Mouse (Mus musculus) embryonic facial prominence, embryonic 15.5 days (tissue): ENCODE measurements at regions not wholly inside any gene's neighbourhood (a gene's known extent, or its start where the extent isn't known, plus 50 kb on each side); places are given as distances from the start of the nearest gene placed in this dataset.
A peak's percentile ranks its signal among the peaks of the same experiment; 100 is the strongest.

Source experiments
- ATAC-seq: fragments of 200-750 bp; cut with Nextera tagmentation; 2 replicates; pipeline ENCODE4 v1.8.0; 2017; ENCODE audit warnings: low read depth, moderate TSS enrichment; ENCODE audit not compliant: insufficient number of reproducible peaks, low FRiP score, low TSS enrichment
- H3K27ac ChIP-seq: fragments of 300-500 bp; sonication (generic); replicated peaks from 2 replicates; pipeline ENCODE4 v1.5.1; 2015; ENCODE audit warnings: mild to moderate bottlenecking, inconsistent platforms
- H3K27me3 ChIP-seq: fragments of 300-500 bp; sonication (generic); 2 replicates; pipeline ENCODE4 v1.6.1; 2015; ENCODE audit warnings: inconsistent platforms
- H3K36me3 ChIP-seq: fragments of 300-500 bp; sonication (generic); 2 replicates; pipeline ENCODE4 v1.6.1; 2015; ENCODE audit warnings: mild to moderate bottlenecking, inconsistent platforms
- H3K4me1 ChIP-seq: fragments of 300-500 bp; sonication (generic); 2 replicates; pipeline ENCODE4 v1.6.1; 2015; ENCODE audit warnings: inconsistent platforms
- H3K4me2 ChIP-seq: fragments of 300-500 bp; sonication (generic); replicated peaks from 2 replicates; pipeline ENCODE4 v1.6.1; 2015; ENCODE audit warnings: mild to moderate bottlenecking, inconsistent platforms
- H3K4me3 ChIP-seq: fragments of 300-500 bp; sonication (generic); replicated peaks from 2 replicates; pipeline ENCODE4 v1.5.1; 2015; ENCODE audit warnings: mild to moderate bottlenecking, inconsistent platforms
- H3K9ac ChIP-seq: fragments of 300-500 bp; sonication (generic); 2 replicates; pipeline ENCODE4 v1.6.1; 2015; ENCODE audit warnings: inconsistent platforms
- H3K9me3 ChIP-seq: fragments of 300-500 bp; sonication (generic); replicated peaks from 2 replicates; pipeline ENCODE4 v1.6.1; 2016; ENCODE audit warnings: inconsistent platforms
- WGBS: fragments of 180-500 bp; shearing (Covaris S2); methylation state at CpG from one replicate; pipeline ENCODE4 v1.1.7; 2015; 5-methylcytosine and 5-hydroxymethylcytosine counted together

GRCm38 (mm10) chr12:33715997-33716396 is 212.2 kb upstream of the Ferd3l start:
- 68% methylated on average over 2 of the region's 2 CpGs for WGBS
- H3K9me3 ChIP-seq: no peaks in the 10 kb centered on the region
- no peaks in the 10 kb centered on the region for H3K27me3 ChIP-seq
- H3K9ac ChIP-seq: no peak overlapping the region
- ATAC-seq: no peak
- peaks cover 7% of the 10 kb centered on the region; the same call in 1 of the 2 replicates for H3K4me1 ChIP-seq
- H3K4me3 ChIP-seq: no peak overlapping the region
- no peak overlapping the region for H3K27ac ChIP-seq
- no peaks in the 10 kb centered on the region for H3K36me3 ChIP-seq
- no peak overlapping the region for H3K4me2 ChIP-seq

- no peak overlapping the region for H3K27ac ChIP-seq
- peaks cover 7% of the 10 kb centered on the region; the same call in 1 of the 2 replicates for H3K4me1 ChIP-seq
- H3K4me2 ChIP-seq: no peak overlapping the region
- no peak for ATAC-seq
- H3K9me3 ChIP-seq: no peaks in the 10 kb centered on the region
- H3K36me3 ChIP-seq: no peaks in the 10 kb centered on the region
- H3K9ac ChIP-seq: no peak overlapping the region
- H3K27me3 ChIP-seq: no peaks in the 10 kb centered on the region
- H3K4me3 ChIP-seq: no peak overlapping the region
- 35% methylated on average over 4 of the region's 4 CpGs for WGBS
Measured at GRCm38 (mm10) chr12:33717053-33717452, 211.2 kb upstream of the Ferd3l start.

GRCm38 (mm10) chr12:33717601-33718260 is 210.5 kb upstream of the Ferd3l start:
- Histone ChIP-seq H3K9ac (no peak overlapping the region), H3K4me3 (no peak overlapping the region), H3K9me3 (no peaks in the 10 kb centered on the region), H3K27ac (no peak overlapping the region), H3K36me3 (no peaks in the 10 kb centered on the region), H3K4me1 (peaks cover 7% of the 10 kb centered on the region; the same call in 1 of the 2 replicates), H3K4me2 (peak overlapping the region; percentile 31), H3K27me3 (no peaks in the 10 kb centered on the region)
- no peak for ATAC-seq
- 23% methylated on average over 14 of the region's 14 CpGs for WGBS

GRCm38 (mm10) chr12:33719063-33719462 is 209.2 kb upstream of the Ferd3l start:
- H3K36me3 ChIP-seq: no peaks in the 10 kb centered on the region
- no peak overlapping the region for H3K4me3 ChIP-seq
- H3K4me2 ChIP-seq: no peak overlapping the region
- 44% methylated on average over 7 of the region's 7 CpGs for WGBS
- H3K27me3 ChIP-seq: no peaks in the 10 kb centered on the region
- H3K9ac ChIP-seq: no peak overlapping the region
- no peak for ATAC-seq
- H3K4me1 ChIP-seq: peaks cover 7% of the 10 kb centered on the region; the same call in 1 of the 2 replicates
- no peak overlapping the region for H3K27ac ChIP-seq
- H3K9me3 ChIP-seq: no peaks in the 10 kb centered on the region

- Histone ChIP-seq H3K4me2 (no peak overlapping the region), H3K27ac (no peak overlapping the region), H3K9ac (no peak overlapping the region), H3K9me3 (no peaks in the 10 kb centered on the region), H3K4me3 (no peak overlapping the region), H3K4me1 (no peaks in the 10 kb centered on the region), H3K36me3 (no peaks in the 10 kb centered on the region), H3K27me3 (no peaks in the 10 kb centered on the region)
- no peak for ATAC-seq
- 13% methylated on average over 4 of the region's 4 CpGs for WGBS
Measured at GRCm38 (mm10) chr12:33731937-33732336, 196.3 kb upstream of the Ferd3l start.

GRCm38 (mm10) chr12:33775563-33776468 is 152.4 kb upstream of the Ferd3l start:
- no peak overlapping the region for H3K4me3 ChIP-seq
- no peaks in the 10 kb centered on the region for H3K36me3 ChIP-seq
- H3K9me3 ChIP-seq: no peaks in the 10 kb centered on the region
- no peaks in the 10 kb centered on the region for H3K27me3 ChIP-seq
- no peaks in the 10 kb centered on the region for H3K4me1 ChIP-seq
- WGBS: 64% methylated on average over 5 of the region's 5 CpGs
- no peak overlapping the region for H3K27ac ChIP-seq
- ATAC-seq: no peak
- H3K9ac ChIP-seq: no peak overlapping the region
- no peak overlapping the region for H3K4me2 ChIP-seq

GRCm38 (mm10) chr12:33778477-33778876 is 149.7 kb upstream of the Ferd3l start:
- Histone ChIP-seq H3K9me3 (no peaks in the 10 kb centered on the region), H3K4me1 (no peaks in the 10 kb centered on the region)
- 60% methylated on average over 4 of the region's 4 CpGs for WGBS

GRCm38 (mm10) chr12:33779898-33780297 is 148.3 kb upstream of the Ferd3l start:
- 28% methylated on average over 2 of the region's 2 CpGs for WGBS
- ATAC-seq: no peak

More at GRCm38 (mm10) chr12:33778477-33778876, 149.7 kb upstream of the Ferd3l start:
- H3K4me2 ChIP-seq: no peak overlapping the region
- no peak for ATAC-seq
- no peak overlapping the region for H3K9ac ChIP-seq
- no peak overlapping the region for H3K27ac ChIP-seq
- H3K27me3 ChIP-seq: no peaks in the 10 kb centered on the region
- H3K36me3 ChIP-seq: no peaks in the 10 kb centered on the region
- H3K4me3 ChIP-seq: no peak overlapping the region

GRCm38 (mm10) chr12:33804206-33804791 is 123.9 kb upstream of the Ferd3l start:
- Histone ChIP-seq H3K4me1 (no peaks in the 10 kb centered on the region), H3K4me2 (0 out of 2 replicates have a peak overlapping the region, but pooled peaks have one; percentile 17), H3K4me3 (no peak overlapping the region), H3K9ac (no peak overlapping the region), H3K27me3 (no peaks in the 10 kb centered on the region), H3K9me3 (no peaks in the 10 kb centered on the region), H3K27ac (no peak overlapping the region), H3K36me3 (no peaks in the 10 kb centered on the region)
- no peak for ATAC-seq
- WGBS: 41% methylated on average over 10 of the region's 10 CpGs

More at GRCm38 (mm10) chr12:33779898-33780297, 148.3 kb upstream of the Ferd3l start:
- Histone ChIP-seq H3K4me1 (no peaks in the 10 kb centered on the region), H3K4me3 (no peak overlapping the region), H3K9ac (no peak overlapping the region), H3K27ac (no peak overlapping the region), H3K27me3 (no peaks in the 10 kb centered on the region), H3K4me2 (no peak overlapping the region), H3K36me3 (no peaks in the 10 kb centered on the region), H3K9me3 (no peaks in the 10 kb centered on the region)

- no peak overlapping the region for H3K4me3 ChIP-seq
- no peaks in the 10 kb centered on the region for H3K4me1 ChIP-seq
- H3K36me3 ChIP-seq: no peaks in the 10 kb centered on the region
- H3K27ac ChIP-seq: no peak overlapping the region
- H3K9ac ChIP-seq: no peak overlapping the region
- H3K27me3 ChIP-seq: no peaks in the 10 kb centered on the region
- ATAC-seq: no peak
- H3K9me3 ChIP-seq: no peaks in the 10 kb centered on the region
- no peak overlapping the region for H3K4me2 ChIP-seq
Measured at GRCm38 (mm10) chr12:33825571-33825970, 102.7 kb upstream of the Ferd3l start.

- ATAC-seq: no peak
- Histone ChIP-seq H3K4me2 (no peak overlapping the region), H3K4me3 (no peak overlapping the region), H3K27ac (no peak overlapping the region), H3K4me1 (no peaks in the 10 kb centered on the region), H3K9me3 (no peaks in the 10 kb centered on the region), H3K36me3 (no peaks in the 10 kb centered on the region), H3K9ac (no peak overlapping the region), H3K27me3 (no peaks in the 10 kb centered on the region)
Measured at GRCm38 (mm10) chr12:33849088-33849487, 79.1 kb upstream of the Ferd3l start.
